Mouse (Mus musculus): ENCODE data around the gene Sprr2a2.
"Not testable (repeated sequence)": the region's sequence is repeated elsewhere in the genome, so short reads cannot be mapped to it uniquely, and the experiment has no call there.

DNA sequence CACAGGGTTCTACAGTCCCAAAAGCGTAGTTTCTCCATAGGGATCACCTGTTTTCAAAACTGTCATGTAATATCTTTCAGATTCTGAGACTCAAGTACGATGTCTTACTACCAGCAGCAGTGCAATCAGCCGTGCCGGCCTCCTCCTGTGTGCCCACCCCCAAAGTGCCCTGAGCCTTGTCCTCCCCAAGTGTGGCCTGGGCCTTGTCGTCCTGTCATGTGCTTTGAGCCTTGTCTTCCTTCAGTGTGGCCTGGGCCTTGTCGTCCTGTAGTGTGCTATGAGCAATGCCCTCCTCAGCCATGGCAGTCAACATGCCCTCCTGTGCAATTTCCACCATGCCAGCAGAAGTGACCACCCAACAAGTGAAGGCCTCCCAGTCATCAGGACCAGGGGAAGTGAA lies 72.8 kb downstream of the Sprr2a2 start:
- not testable (repeated sequence) for TF ChIP-seq CTCF (IDR thresholded peaks at IDR 0.05; ENCODE audit: low read depth, low read length); TAL1 (conservative IDR thresholded peaks at IDR 0.05; ENCODE audit: low read depth, low read length); POLR2AphosphoS5 (IDR thresholded peaks at IDR 0.05; ENCODE audit: insufficient replicate concordance, low read depth, low read length); GATA1 (IDR thresholded peaks at IDR 0.05; ENCODE audit: borderline replicate concordance, low read length); GATA2 (IDR thresholded peaks at IDR 0.05; ENCODE audit: borderline replicate concordance, low read depth, low read length)
